Mouse (Mus musculus): ENCODE measurements at regions not wholly inside any gene's neighbourhood (a gene's known extent, or its start where the extent isn't known, plus 50 kb on each side); places are given as distances from the start of the nearest gene placed in this dataset.

DNA sequence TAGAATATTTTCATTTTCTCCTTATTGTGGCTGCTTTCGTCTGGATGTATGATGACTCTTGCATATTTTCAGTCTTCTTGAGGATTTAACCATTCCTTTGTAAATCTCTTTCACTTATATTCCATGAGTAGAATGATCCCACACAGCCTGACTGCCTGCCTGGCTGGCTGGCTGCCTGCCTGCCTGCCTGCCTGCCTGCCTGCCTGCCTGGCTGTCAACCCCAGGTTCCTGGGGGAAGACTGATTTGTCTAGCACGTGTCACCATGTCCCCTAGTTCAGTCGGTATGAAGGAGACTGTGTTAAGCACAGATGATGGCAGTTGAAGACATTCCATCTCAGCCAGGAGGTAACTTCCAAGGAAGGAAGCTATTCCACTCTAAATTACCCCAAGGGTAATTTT, 370.8 kb downstream of the Nkx6-1 start:
- DNase-seq: no peak

- peak; percentile 45 for DNase-seq
Observed at GRCm38 (mm10) chr5:101288358-101288757, 376.4 kb downstream of the Nkx6-1 start.

- no peak for DNase-seq
Observed at GRCm38 (mm10) chr5:101285941-101286340, 378.9 kb downstream of the Nkx6-1 start.

DNA sequence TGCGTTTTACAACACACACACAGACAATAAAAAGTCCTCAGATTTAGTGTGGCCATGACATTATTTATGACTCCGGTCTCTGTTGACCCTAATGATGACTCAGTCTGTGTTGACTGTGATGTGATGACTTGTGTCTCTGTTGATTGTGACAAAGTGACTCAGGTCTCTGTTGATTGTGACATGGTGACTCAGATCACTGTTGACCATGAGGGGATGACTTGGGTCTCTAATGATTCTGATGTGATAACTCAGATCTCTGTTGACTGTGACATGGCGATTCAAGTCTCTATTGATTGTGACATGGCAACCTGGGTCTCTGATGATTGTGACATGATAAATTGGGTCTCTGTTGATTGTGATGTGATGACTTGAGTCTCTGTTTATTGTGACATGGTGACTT, 405.0 kb downstream of the Gpat3 start:
- DNase-seq: no peak

- DNase-seq: peak; percentile 62
Observed at GRCm38 (mm10) chr5:101242651-101243050, 397.1 kb downstream of the Gpat3 start.

GRCm38 (mm10) chr5:101239298-101240118, 394.0 kb downstream of the Gpat3 start:
- DNase-seq: no peak

- DNase-seq: no peak
Observed at GRCm38 (mm10) chr5:101236163-101236693, 390.7 kb downstream of the Gpat3 start.

GRCm38 (mm10) chr5:101222390-101222789, 376.9 kb downstream of the Gpat3 start:
- no peak for DNase-seq

GRCm38 (mm10) chr5:101218082-101218481, 372.6 kb downstream of the Gpat3 start:
- DNase-seq: no peak

GRCm38 (mm10) chr5:101216837-101217571, 371.5 kb downstream of the Gpat3 start:
- DNase-seq: no peak

GRCm38 (mm10) chr5:101211974-101212373, 366.5 kb downstream of the Gpat3 start:
- no peak for DNase-seq

DNA sequence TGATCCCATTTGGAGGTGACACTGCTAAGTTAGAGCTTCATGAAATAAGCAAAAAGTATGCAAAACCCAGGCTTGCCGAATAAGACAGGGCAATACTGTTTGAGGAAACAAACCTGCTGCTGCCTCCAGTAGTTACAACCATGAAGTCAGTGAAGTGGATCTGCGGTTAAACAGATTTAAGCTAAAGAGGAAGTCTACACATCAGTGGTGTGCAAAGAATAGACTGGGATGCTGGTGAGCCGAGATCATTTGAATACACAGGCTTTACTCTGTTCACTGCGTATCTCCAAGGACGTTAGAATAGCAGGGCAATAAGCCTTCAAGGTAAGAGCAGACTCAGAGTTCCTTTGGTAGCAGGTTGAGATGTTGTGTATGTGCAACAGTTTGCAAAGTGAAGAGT, 362.6 kb downstream of the Gpat3 start:
- no peak for DNase-seq

- DNase-seq: no peak
Observed at GRCm38 (mm10) chr5:101195501-101195900, 350.0 kb downstream of the Gpat3 start.

DNA sequence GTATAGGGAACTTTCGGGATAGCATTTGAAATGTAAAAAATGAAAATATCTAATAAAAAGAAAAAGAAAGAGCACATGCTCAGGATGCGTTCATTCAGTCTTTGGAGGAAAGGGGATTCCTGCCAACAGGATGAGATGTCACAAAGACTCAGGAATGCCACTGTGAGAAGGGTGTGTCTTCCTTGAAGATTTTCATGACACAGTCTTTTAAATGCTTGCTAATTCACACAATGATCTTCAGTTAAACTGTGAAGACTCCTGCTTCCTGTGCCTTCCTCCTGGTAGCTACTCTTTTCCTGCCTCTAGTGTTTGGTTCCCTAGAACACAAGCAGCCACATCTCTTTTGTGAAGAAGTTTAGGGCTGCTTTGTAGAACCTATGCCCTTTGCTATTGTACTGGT, 345.5 kb downstream of the Gpat3 start:
- DNase-seq: no peak

GRCm38 (mm10) chr5:101173183-101173582, 327.7 kb downstream of the Gpat3 start:
- DNase-seq: no peak

GRCm38 (mm10) chr5:101172782-101173181, 327.3 kb downstream of the Gpat3 start:
- no peak for DNase-seq

DNA sequence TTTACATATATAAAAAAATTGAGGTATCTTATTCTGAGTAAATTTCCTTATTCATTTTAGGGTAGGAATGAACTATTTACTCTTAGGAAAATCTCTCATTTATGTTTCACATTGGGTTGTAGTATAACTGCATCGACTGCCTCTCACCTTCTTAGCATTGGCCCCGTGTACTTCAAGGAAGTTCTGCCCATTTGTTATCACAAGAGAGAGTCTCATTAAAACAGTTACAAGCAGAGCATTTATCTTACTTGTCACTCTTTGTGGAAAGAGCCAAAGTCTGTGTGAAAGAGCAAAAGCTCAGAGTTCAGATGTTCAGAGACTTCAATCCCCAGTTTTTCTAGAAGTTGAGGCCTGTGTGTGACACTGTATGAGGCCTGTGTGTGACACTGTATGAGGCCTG, 323.6 kb downstream of the Gpat3 start:
- no peak for DNase-seq

GRCm38 (mm10) chr5:101163624-101164213, 318.2 kb downstream of the Gpat3 start:
- no peak for DNase-seq

DNA sequence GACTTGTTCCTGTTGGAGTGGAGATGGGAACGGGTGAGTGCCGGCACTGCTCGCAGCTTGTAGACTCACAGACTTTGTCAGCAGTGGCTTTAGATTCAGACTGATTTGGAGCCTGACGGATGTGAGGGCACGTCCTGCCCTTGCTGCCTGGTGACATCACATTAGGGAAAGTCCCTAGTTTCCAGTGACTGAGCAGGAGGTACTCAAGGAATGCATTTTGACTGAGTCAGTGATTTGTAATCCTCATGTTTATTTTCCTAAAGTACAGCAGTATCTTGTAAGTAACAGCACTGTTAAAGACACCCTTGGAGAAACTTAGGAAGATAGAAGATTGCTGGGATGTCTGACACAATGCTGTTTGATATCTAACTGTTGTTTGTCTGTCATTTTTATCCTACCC, 317.6 kb downstream of the Gpat3 start:
- DNase-seq: no peak

- DNase-seq: no peak
Observed at GRCm38 (mm10) chr5:101157416-101157815, 311.9 kb downstream of the Gpat3 start.

DNA sequence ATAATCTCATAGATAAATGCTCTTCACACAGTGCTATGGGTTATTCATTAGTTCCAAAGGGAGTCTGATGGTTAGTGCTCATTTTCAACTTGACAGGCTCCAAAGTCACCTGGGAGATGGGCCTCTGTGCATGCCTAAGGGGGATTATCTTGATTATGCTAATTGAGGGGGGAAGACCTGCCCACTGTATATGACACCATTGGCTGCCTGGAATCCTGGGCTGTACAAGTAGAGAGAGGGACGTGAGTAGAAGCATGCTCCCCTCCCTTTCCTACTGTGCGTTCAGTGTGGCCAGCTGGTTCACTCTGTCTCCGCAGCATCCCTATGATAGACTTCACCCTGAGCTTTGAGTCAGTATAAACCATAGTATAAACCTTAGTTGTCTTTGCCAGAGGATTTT, 300.8 kb downstream of the Gpat3 start:
- no peak for DNase-seq

- no peak for DNase-seq
Observed at GRCm38 (mm10) chr5:101124941-101125453, 279.5 kb downstream of the Gpat3 start.

DNA sequence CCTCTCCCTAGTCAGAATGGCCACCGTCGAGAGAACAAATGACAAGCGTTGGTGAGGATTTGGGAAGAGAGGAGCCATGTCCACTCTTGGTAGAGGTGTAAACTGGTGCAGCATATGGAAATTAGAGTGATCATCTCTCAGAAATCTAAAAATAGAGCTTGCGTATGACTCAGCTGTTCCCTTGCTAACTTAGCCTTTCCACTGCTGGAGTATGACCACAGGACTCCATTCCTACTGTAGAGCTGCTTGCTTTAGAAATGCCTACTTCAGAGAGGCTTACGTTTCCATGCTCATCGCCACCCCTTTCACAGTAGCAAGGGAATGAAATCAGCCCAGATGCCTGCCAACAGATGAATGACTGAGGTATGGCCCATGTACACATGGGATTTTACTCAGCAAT, 277.4 kb downstream of the Gpat3 start:
- no peak for DNase-seq

Data from right cerebral cortex, postnatal 4 days (tissue).